Mouse (Mus musculus): Measurements from ENCODE around the gene Atg4a-ps. TPM values are rescaled to one million over a fixed set of nuclear protein-coding genes. Genes with fewer than 3 reads are reported as not detected.

The Atg4a-ps gene
- polyA plus RNA-seq, 1 experiment from 2014 or later, result 0.47 TPM

- Histone ChIP-seq H3K36me3 (ENCODE audit: control insufficient read depth, insufficient read depth, low read length) (no peaks in the 10 kb centered on the region), H3K4me2 (ENCODE audit: low read depth, low read length) (no peak overlapping the region), H3K27me3 (replicated peaks; ENCODE audit: control insufficient read depth, insufficient read depth, low read length) (no peaks in the 10 kb centered on the region), H3K4me3 (ENCODE audit: low read depth, low read length) (no peak overlapping the region), H3K9ac (ENCODE audit: low read depth, low read length) (no peak overlapping the region), H3K4me1 (ENCODE audit: control insufficient read depth, insufficient read depth, low read length) (no peaks in the 10 kb centered on the region), H3K9me3 (ENCODE audit: control insufficient read depth, low read length) (no peaks in the 10 kb centered on the region), H3K27ac (replicated peaks; ENCODE audit: low read depth, low read length) (no peak overlapping the region)
- WGBS, result 83% methylated on average over 10 of the region's 10 CpGs
- no peak for ATAC-seq (ENCODE audit: low read depth)
- no peak for DNase-seq (ENCODE audit: low spot score)
Measured at GRCm38 (mm10) chr3:103623893-103624470, 21.9 kb downstream of the Atg4a-ps start.

GRCm38 (mm10) chr3:103620101-103620500, 25.8 kb downstream of the Atg4a-ps start:
- H3K4me1 ChIP-seq (ENCODE audit: control insufficient read depth, insufficient read depth, low read length), result no peaks in the 10 kb centered on the region
- H3K4me2 ChIP-seq (ENCODE audit: low read depth, low read length), result no peak overlapping the region
- H3K27me3 ChIP-seq (replicated peaks; ENCODE audit: control insufficient read depth, insufficient read depth, low read length), result no peaks in the 10 kb centered on the region
- H3K4me3 ChIP-seq (ENCODE audit: low read depth, low read length), result no peak overlapping the region
- 49% methylated on average over 11 of the region's 11 CpGs for WGBS
- DNase-seq (ENCODE audit: low spot score), result no peak
- no peaks in the 10 kb centered on the region for H3K9me3 ChIP-seq (ENCODE audit: control insufficient read depth, low read length)
- no peak overlapping the region for H3K9ac ChIP-seq (ENCODE audit: low read depth, low read length)
- no peaks in the 10 kb centered on the region for H3K36me3 ChIP-seq (ENCODE audit: control insufficient read depth, insufficient read depth, low read length)
- no peak overlapping the region for H3K27ac ChIP-seq (replicated peaks; ENCODE audit: low read depth, low read length)
- ATAC-seq (ENCODE audit: low read depth), result no peak

GRCm38 (mm10) chr3:103616981-103617380, 28.9 kb downstream of the Atg4a-ps start:
- Histone ChIP-seq H3K9ac (ENCODE audit: low read depth, low read length) (no peak overlapping the region), H3K9me3 (ENCODE audit: control insufficient read depth, low read length) (no peaks in the 10 kb centered on the region), H3K4me1 (ENCODE audit: control insufficient read depth, insufficient read depth, low read length) (no peaks in the 10 kb centered on the region), H3K27ac (replicated peaks; ENCODE audit: low read depth, low read length) (no peak overlapping the region), H3K4me3 (ENCODE audit: low read depth, low read length) (no peak overlapping the region), H3K4me2 (ENCODE audit: low read depth, low read length) (no peak overlapping the region), H3K27me3 (replicated peaks; ENCODE audit: control insufficient read depth, insufficient read depth, low read length) (no peaks in the 10 kb centered on the region), H3K36me3 (ENCODE audit: control insufficient read depth, insufficient read depth, low read length) (no peaks in the 10 kb centered on the region)
- ATAC-seq (ENCODE audit: low read depth) (no peak), DNase-seq (ENCODE audit: low spot score) (no peak)
- WGBS, result 30% methylated on average over 6 of the region's 6 CpGs

- ATAC-seq (ENCODE audit: low read depth) (no peak), DNase-seq (ENCODE audit: low spot score) (no peak)
- Histone ChIP-seq H3K27me3 (replicated peaks; ENCODE audit: control insufficient read depth, insufficient read depth, low read length) (no peaks in the 10 kb centered on the region), H3K36me3 (ENCODE audit: control insufficient read depth, insufficient read depth, low read length) (no peaks in the 10 kb centered on the region), H3K9ac (ENCODE audit: low read depth, low read length) (no peak overlapping the region), H3K9me3 (ENCODE audit: control insufficient read depth, low read length) (no peaks in the 10 kb centered on the region), H3K27ac (replicated peaks; ENCODE audit: low read depth, low read length) (no peak overlapping the region), H3K4me3 (ENCODE audit: low read depth, low read length) (no peak overlapping the region), H3K4me2 (ENCODE audit: low read depth, low read length) (no peak overlapping the region), H3K4me1 (ENCODE audit: control insufficient read depth, insufficient read depth, low read length) (no peaks in the 10 kb centered on the region)
- 78% methylated on average over 4 of the region's 4 CpGs for WGBS
Measured at GRCm38 (mm10) chr3:103615621-103616020, 30.2 kb downstream of the Atg4a-ps start.

GRCm38 (mm10) chr3:103612636-103613355, 33.1 kb downstream of the Atg4a-ps start:
- H3K4me3 ChIP-seq (ENCODE audit: low read depth, low read length), result no peak overlapping the region
- WGBS, result 63% methylated on average over 9 of the region's 9 CpGs
- H3K9ac ChIP-seq (ENCODE audit: low read depth, low read length), result no peak overlapping the region
- H3K27me3 ChIP-seq (replicated peaks; ENCODE audit: control insufficient read depth, insufficient read depth, low read length), result no peaks in the 10 kb centered on the region
- no peaks in the 10 kb centered on the region for H3K36me3 ChIP-seq (ENCODE audit: control insufficient read depth, insufficient read depth, low read length)
- no peaks in the 10 kb centered on the region for H3K9me3 ChIP-seq (ENCODE audit: control insufficient read depth, low read length)
- H3K27ac ChIP-seq (replicated peaks; ENCODE audit: low read depth, low read length), result no peak overlapping the region
- H3K4me2 ChIP-seq (ENCODE audit: low read depth, low read length), result no peak overlapping the region
- ATAC-seq (ENCODE audit: low read depth), result no peak
- DNase-seq (ENCODE audit: low spot score), result no peak
- H3K4me1 ChIP-seq (ENCODE audit: control insufficient read depth, insufficient read depth, low read length), result no peaks in the 10 kb centered on the region

- Histone ChIP-seq H3K4me1 (ENCODE audit: control insufficient read depth, insufficient read depth, low read length) (no peaks in the 10 kb centered on the region), H3K27ac (replicated peaks; ENCODE audit: low read depth, low read length) (no peak overlapping the region), H3K9ac (ENCODE audit: low read depth, low read length) (no peak overlapping the region), H3K9me3 (ENCODE audit: control insufficient read depth, low read length) (no peaks in the 10 kb centered on the region), H3K27me3 (replicated peaks; ENCODE audit: control insufficient read depth, insufficient read depth, low read length) (no peaks in the 10 kb centered on the region), H3K4me2 (ENCODE audit: low read depth, low read length) (no peak overlapping the region), H3K4me3 (ENCODE audit: low read depth, low read length) (no peak overlapping the region), H3K36me3 (ENCODE audit: control insufficient read depth, insufficient read depth, low read length) (no peaks in the 10 kb centered on the region)
- DNase-seq (ENCODE audit: low spot score), result no peak
- ATAC-seq (ENCODE audit: low read depth), result no peak
- 93% methylated on average over 5 of the region's 5 CpGs for WGBS
Measured at GRCm38 (mm10) chr3:103610231-103610630, 35.6 kb downstream of the Atg4a-ps start.

- no peak overlapping the region for H3K27ac ChIP-seq (replicated peaks; ENCODE audit: low read depth, low read length)
- H3K4me3 ChIP-seq (ENCODE audit: low read depth, low read length), result no peak overlapping the region
- H3K9ac ChIP-seq (ENCODE audit: low read depth, low read length), result no peak overlapping the region
- no peaks in the 10 kb centered on the region for H3K4me1 ChIP-seq (ENCODE audit: control insufficient read depth, insufficient read depth, low read length)
- H3K36me3 ChIP-seq (ENCODE audit: control insufficient read depth, insufficient read depth, low read length), result no peaks in the 10 kb centered on the region
- WGBS, result 83% methylated on average over 13 of the region's 13 CpGs
- H3K27me3 ChIP-seq (replicated peaks; ENCODE audit: control insufficient read depth, insufficient read depth, low read length), result no peaks in the 10 kb centered on the region
- H3K4me2 ChIP-seq (ENCODE audit: low read depth, low read length), result no peak overlapping the region
- no peaks in the 10 kb centered on the region for H3K9me3 ChIP-seq (ENCODE audit: control insufficient read depth, low read length)
- no peak for ATAC-seq (ENCODE audit: low read depth)
- DNase-seq (ENCODE audit: low spot score), result no peak
Measured at GRCm38 (mm10) chr3:103606660-103607595, 38.9 kb downstream of the Atg4a-ps start.

- H3K27me3 ChIP-seq (replicated peaks; ENCODE audit: control insufficient read depth, insufficient read depth, low read length), result no peaks in the 10 kb centered on the region
- 90% methylated on average over 6 of the region's 6 CpGs for WGBS
- H3K9ac ChIP-seq (ENCODE audit: low read depth, low read length), result no peak overlapping the region
- no peaks in the 10 kb centered on the region for H3K9me3 ChIP-seq (ENCODE audit: control insufficient read depth, low read length)
- ATAC-seq (ENCODE audit: low read depth) (no peak), DNase-seq (ENCODE audit: low spot score) (no peak)
- H3K4me1 ChIP-seq (ENCODE audit: control insufficient read depth, insufficient read depth, low read length), result peaks cover 2% of the 10 kb centered on the region; the same call in 1 of the 2 replicates
- no peak overlapping the region for H3K4me2 ChIP-seq (ENCODE audit: low read depth, low read length)
- no peak overlapping the region for H3K4me3 ChIP-seq (ENCODE audit: low read depth, low read length)
- H3K27ac ChIP-seq (replicated peaks; ENCODE audit: low read depth, low read length), result no peak overlapping the region
- H3K36me3 ChIP-seq (ENCODE audit: control insufficient read depth, insufficient read depth, low read length), result no peaks in the 10 kb centered on the region
Measured at GRCm38 (mm10) chr3:103606045-103606597, 39.7 kb downstream of the Atg4a-ps start.
